Mouse (Mus musculus): Measurements from ENCODE around the gene Tulp1. TPM values are rescaled to one million over a fixed set of nuclear protein-coding genes. Genes with fewer than 3 reads are reported as not detected.
"Not testable (repeated sequence)": the region's sequence is repeated elsewhere in the genome, so short reads cannot be mapped to it uniquely, and the experiment has no call there.

Gene Tulp1
- total and polyA plus RNA-seq, 2 experiments = not detected

DNA sequence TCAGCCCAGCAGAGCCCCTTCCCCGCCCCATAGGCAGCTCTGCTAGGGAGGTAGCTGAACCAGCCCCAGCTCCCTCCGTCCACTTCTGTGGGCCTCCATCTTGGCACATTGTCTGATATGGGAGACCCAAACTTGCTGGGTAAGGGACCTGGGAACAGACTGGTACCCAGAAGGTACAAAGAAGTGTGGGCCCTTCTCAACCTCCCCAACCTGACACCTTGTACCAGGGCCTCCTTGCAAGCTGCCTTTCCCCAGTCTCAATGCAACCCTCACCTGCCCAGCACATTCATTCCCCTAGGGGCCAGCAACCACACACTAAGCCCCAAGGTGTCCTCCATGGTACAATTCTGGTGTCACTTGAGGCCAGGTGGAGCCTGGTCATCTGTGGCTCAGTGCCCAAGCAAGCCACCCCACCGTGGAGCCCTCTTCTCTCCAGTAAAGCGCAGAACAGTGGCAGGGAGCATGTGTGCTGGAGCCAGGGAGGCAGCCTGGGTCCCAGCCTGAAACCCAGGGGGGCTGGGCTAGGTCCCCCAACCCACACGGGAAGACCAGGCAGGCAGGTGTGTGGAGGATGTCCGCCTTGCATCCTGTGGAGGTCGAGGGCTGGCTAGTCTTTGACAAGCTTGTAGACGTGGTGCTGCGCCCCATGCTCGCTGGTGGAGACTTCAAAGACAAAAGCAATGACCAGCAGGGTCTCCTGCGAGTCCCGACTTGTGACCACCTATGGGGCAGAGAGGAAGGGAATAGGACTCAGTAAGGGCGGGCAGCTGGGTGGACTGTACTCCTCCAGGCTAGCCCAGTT, 32.7 kb downstream of the Tulp1 start:
- Histone ChIP-seq H3K4me3 (ENCODE audit: insufficient read depth, low read depth, low read length) (no peak overlapping the region), H3K9ac (ENCODE audit: low read depth, low read length) (no peak overlapping the region), H3K4me1 (ENCODE audit: control insufficient read depth, insufficient read depth, low read length) (peaks cover 9% of the 10 kb centered on the region), H3K27ac (replicated peaks; ENCODE audit: insufficient read depth, low read depth, low read length) (no peak overlapping the region), H3K27me3 (ENCODE audit: control insufficient read depth, insufficient read depth, low read length) (no peaks in the 10 kb centered on the region), H3K36me3 (ENCODE audit: control insufficient read depth, insufficient read depth, low read length) (peaks cover 9% of the 10 kb centered on the region), H3K79me2 (ENCODE audit: control insufficient read depth, insufficient read depth, low read length) (no peaks in the 10 kb centered on the region)
- no peak for DNase-seq (ENCODE audit: extremely low read depth, low read depth, low spot score)
- TF ChIP-seq CTCF (IDR thresholded peaks at IDR 0.05; ENCODE audit: low read depth, low read length) (no peak), POLR2A (IDR thresholded peaks at IDR 0.05; ENCODE audit: extremely low read depth, insufficient read depth, low read length) (no peak)
- 72% methylated on average over 13 of the region's 13 CpGs for WGBS

DNA sequence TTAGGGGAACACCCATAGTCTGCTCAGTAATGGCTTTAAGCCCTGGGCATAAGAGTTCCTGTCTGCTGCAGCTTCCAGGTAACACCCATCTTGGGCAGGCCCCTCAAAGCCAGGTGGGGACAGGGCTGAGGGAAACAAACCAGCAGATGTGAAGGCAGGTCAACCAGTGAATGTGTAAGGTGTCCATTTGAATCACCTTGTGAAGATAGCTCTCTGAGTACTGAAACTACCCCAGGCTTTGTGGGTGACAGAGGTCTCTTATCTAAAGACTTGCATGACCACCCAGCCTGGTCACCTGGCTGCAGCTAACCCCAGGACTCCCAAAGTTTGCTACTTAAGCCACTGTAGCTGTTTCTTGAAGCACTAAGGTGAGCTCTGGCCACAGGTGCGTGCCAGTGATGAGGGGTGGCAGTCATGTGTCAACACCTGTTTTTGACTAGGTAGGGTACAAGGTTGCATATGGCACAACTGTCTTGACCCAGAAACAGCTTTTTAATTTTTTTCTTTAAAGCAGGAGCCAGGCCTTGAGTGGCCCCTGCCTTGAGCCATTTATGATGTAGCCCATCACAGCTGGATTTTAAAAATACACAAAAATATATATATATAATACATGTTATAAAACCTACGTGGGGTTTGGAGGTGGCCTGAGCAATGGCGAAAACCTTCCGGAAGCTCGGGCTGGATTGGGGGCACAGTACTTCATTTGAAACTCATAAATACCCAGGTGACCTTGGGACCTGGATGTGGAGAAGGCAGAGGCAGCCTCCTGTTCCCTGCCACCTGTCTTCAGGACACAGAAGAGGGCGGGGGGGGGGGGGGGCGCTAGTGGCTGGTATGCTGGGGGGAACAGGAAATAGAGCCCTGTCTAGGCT, 33.5 kb downstream of the Tulp1 start:
- Histone ChIP-seq H3K4me3 (ENCODE audit: insufficient read depth, low read depth, low read length) (no peak overlapping the region), H3K9ac (ENCODE audit: low read depth, low read length) (no peak overlapping the region), H3K27ac (replicated peaks; ENCODE audit: insufficient read depth, low read depth, low read length) (no peak overlapping the region), H3K4me1 (ENCODE audit: control insufficient read depth, insufficient read depth, low read length) (peaks cover 13% of the 10 kb centered on the region), H3K79me2 (ENCODE audit: control insufficient read depth, insufficient read depth, low read length) (no peaks in the 10 kb centered on the region), H3K36me3 (ENCODE audit: control insufficient read depth, insufficient read depth, low read length) (peaks cover 9% of the 10 kb centered on the region), H3K27me3 (ENCODE audit: control insufficient read depth, insufficient read depth, low read length) (no peaks in the 10 kb centered on the region)
- WGBS = 71% methylated on average over 7 of the region's 7 CpGs
- DNase-seq (ENCODE audit: extremely low read depth, low read depth, low spot score) = no peak
- no peak for TF ChIP-seq CTCF (IDR thresholded peaks at IDR 0.05; ENCODE audit: low read depth, low read length)
- no peak for TF ChIP-seq POLR2A (IDR thresholded peaks at IDR 0.05; ENCODE audit: extremely low read depth, insufficient read depth, low read length)

DNA sequence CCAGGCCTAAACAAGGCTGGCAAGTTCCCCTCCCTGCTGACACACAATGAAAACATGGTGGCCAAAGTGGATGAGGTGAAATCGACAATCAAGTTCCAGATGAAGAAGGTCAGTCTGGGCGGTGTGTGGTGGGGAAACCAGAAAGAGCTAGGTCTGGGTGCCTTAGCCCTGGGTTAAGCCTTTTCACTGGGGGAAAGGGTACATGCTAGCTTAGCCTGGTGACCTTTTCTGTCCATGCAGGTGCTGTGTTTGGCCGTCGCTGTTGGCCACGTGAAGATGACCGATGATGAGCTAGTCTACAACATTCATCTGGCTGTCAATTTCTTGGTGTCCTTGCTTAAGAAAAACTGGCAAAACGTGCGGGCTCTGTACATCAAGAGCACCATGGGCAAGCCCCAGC, 34.4 kb downstream of the Tulp1 start:
- not testable (repeated sequence) for H3K36me3 ChIP-seq (ENCODE audit: control insufficient read depth, insufficient read depth, low read length); H3K9ac ChIP-seq (ENCODE audit: low read depth, low read length); H3K27me3 ChIP-seq (ENCODE audit: control insufficient read depth, insufficient read depth, low read length); H3K27ac ChIP-seq (replicated peaks; ENCODE audit: insufficient read depth, low read depth, low read length); H3K4me3 ChIP-seq (ENCODE audit: insufficient read depth, low read depth, low read length); H3K79me2 ChIP-seq (ENCODE audit: control insufficient read depth, insufficient read depth, low read length)
- peaks cover 13% of the 10 kb centered on the region for H3K4me1 ChIP-seq (ENCODE audit: control insufficient read depth, insufficient read depth, low read length)
- DNase-seq (ENCODE audit: extremely low read depth, low read depth, low spot score) = peak; percentile 41
- 35% methylated on average over 8 of the region's 8 CpGs for WGBS

DNA sequence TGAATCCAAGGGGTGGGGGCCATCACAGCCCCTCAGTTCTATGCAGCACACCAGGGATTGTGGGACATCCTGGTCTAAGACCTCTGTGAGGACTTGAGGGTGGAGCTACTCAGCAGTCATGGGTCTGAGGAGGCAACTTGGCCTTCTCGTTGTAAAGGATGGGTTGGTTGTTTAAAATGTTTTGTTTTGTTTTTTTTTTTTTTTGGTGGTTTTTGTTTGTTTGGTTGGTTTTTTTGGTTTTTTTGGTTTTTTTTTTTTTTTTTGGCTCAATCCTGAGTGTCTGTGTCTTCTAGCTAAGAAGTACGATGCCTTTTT, 34.8 kb downstream of the Tulp1 start:
- H3K4me1 ChIP-seq (ENCODE audit: control insufficient read depth, insufficient read depth, low read length) = peaks cover 13% of the 10 kb centered on the region
- peaks cover 9% of the 10 kb centered on the region for H3K36me3 ChIP-seq (ENCODE audit: control insufficient read depth, insufficient read depth, low read length)
- 28% methylated on average over 2 of the region's 2 CpGs for WGBS
- H3K79me2 ChIP-seq (ENCODE audit: control insufficient read depth, insufficient read depth, low read length) = no peaks in the 10 kb centered on the region
- no peak overlapping the region for H3K4me3 ChIP-seq (ENCODE audit: insufficient read depth, low read depth, low read length)
- DNase-seq (ENCODE audit: extremely low read depth, low read depth, low spot score) = no peak
- H3K27me3 ChIP-seq (ENCODE audit: control insufficient read depth, insufficient read depth, low read length) = no peaks in the 10 kb centered on the region
- TF ChIP-seq POLR2A (IDR thresholded peaks at IDR 0.05; ENCODE audit: extremely low read depth, insufficient read depth, low read length) (no peak), CTCF (IDR thresholded peaks at IDR 0.05; ENCODE audit: low read depth, low read length) (no peak)
- H3K27ac ChIP-seq (replicated peaks; ENCODE audit: insufficient read depth, low read depth, low read length) = no peak overlapping the region
- no peak overlapping the region for H3K9ac ChIP-seq (ENCODE audit: low read depth, low read length)

DNA sequence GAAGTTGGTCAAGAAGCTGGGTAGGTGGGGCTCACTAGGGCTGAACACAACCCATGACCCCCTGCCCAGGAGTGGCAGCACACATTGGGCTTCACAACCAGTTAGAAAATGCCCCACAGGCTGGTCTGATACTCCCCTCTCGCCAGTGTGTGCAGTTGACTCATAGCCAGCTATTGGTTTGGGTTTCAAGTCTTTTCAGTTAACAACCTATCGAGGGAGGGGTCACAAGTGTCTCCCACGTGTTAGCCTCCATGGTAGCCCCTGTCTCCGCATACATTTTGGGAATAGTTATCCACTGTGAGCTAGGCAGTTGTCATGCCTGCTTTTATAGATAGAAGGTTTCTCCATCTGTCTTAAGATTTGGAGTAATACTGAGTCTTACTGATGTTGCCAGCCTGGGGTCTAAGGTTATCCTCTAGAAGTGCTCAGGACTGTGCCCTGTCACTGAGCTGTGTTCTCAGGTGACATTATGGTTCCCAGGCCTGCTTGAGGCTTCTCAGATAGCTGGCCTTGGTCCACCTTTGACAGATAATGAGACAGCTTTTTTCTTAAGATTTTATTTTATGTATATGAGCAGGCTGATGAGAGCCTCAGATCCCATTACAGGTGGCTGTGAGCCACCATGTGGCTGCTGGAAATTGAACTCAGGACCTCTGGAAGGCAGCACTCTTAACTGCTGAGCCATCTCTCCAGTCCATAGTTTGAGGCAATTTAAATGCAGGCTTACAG, 35.4 kb downstream of the Tulp1 start:
- WGBS = 15% methylated on average over 4 of the region's 4 CpGs
- peak overlapping the region; percentile 71; the same call in 1 of the 2 replicates for H3K4me3 ChIP-seq (ENCODE audit: insufficient read depth, low read depth, low read length)
- H3K27me3 ChIP-seq (ENCODE audit: control insufficient read depth, insufficient read depth, low read length) = no peaks in the 10 kb centered on the region
- H3K9ac ChIP-seq (ENCODE audit: low read depth, low read length) = peak overlapping the region; percentile 88
- no peaks in the 10 kb centered on the region for H3K79me2 ChIP-seq (ENCODE audit: control insufficient read depth, insufficient read depth, low read length)
- H3K4me1 ChIP-seq (ENCODE audit: control insufficient read depth, insufficient read depth, low read length) = peaks cover 13% of the 10 kb centered on the region
- DNase-seq (ENCODE audit: extremely low read depth, low read depth, low spot score) = peak; percentile 22
- TF ChIP-seq CTCF (IDR thresholded peaks at IDR 0.05; ENCODE audit: low read depth, low read length) = no peak
- no peak for TF ChIP-seq POLR2A (IDR thresholded peaks at IDR 0.05; ENCODE audit: extremely low read depth, insufficient read depth, low read length)
- peak overlapping the region; percentile 64 for H3K27ac ChIP-seq (replicated peaks; ENCODE audit: insufficient read depth, low read depth, low read length)
- H3K36me3 ChIP-seq (ENCODE audit: control insufficient read depth, insufficient read depth, low read length) = peaks cover 9% of the 10 kb centered on the region

Data from liver, adult 2 months (tissue).